Mouse (Mus musculus): ENCODE measurements at regions not wholly inside any gene's neighbourhood (a gene's known extent, or its start where the extent isn't known, plus 50 kb on each side); places are given as distances from the start of the nearest gene placed in this dataset.
A peak's percentile ranks its signal among the peaks of the same experiment; 100 is the strongest.

DNA sequence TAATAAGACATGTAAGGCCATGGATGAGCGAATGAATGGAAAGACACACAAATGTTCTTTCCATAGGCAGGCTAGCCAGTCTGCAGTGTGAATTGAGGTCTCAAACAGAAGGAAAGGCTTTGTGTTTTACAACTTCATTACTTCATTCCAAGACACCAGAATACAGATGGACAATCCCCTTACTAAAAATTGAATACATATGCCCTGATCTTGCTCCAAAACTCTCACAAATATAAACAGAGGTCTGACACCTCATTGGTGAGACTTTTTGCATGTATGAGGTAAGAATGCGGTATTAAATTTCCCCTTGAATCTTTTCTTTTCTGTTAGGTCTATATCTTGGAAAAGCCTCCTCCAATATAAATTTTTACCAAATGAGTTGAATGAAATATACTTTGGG is 363.3 kb downstream of the Galc start:
- Histone ChIP-seq H3K36me3 (replicated peaks) (no peaks in the 10 kb centered on the region), H3K9me3 (no peaks in the 10 kb centered on the region), H3K27ac (no peak overlapping the region), H3K4me2 (no peak overlapping the region), H3K27me3 (no peaks in the 10 kb centered on the region), H3K4me1 (peaks cover 3% of the 10 kb centered on the region; the same call in 1 of the 2 replicates), H3K4me3 (replicated peaks) (no peak overlapping the region), H3K9ac (no peak overlapping the region)
- 91% methylated on average over 2 of the region's 2 CpGs for WGBS
- ATAC-seq (ENCODE audit: low FRiP score), result no peak

DNA sequence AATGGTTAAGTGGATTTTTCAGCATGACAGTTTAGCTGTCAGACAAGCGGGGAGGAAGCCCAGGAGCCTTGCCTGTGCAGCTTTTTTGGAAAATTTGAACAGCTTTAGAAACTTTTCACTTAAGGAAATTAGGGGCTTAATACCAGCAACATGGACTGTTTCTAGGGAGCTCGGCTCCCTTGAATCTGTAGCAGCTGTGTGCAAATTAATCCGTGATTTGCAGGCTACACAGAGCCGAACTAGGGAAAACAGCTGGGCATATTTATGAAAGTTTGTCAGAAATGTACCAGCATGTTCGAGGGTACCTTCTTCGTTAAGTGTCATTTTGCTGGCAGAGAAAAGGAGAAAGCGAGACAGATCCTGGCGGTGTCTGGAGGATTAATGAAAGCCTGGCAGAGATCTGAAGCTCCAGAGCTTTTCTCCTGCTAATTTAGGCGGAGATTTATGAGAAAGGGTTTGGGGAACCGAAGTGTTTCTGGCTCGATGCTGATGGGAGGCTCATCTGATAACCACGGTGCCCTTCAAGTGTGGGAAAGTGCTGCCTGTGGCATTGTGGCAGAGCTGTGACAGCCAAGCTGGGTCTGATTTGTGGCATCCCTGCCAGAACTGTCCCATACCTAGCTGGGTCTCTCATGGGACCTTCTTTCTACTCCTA is 370.3 kb downstream of the Galc start:
- Histone ChIP-seq H3K27ac (peak overlapping the region; percentile 60), H3K4me1 (peaks cover 18% of the 10 kb centered on the region), H3K4me2 (peak overlapping the region; percentile 39), H3K27me3 (no peaks in the 10 kb centered on the region), H3K9me3 (no peaks in the 10 kb centered on the region), H3K36me3 (replicated peaks) (no peaks in the 10 kb centered on the region), H3K4me3 (replicated peaks) (no peak overlapping the region), H3K9ac (no peak overlapping the region)
- WGBS, result 6% methylated on average over 12 of the region's 12 CpGs
- peak; percentile 78 for ATAC-seq (ENCODE audit: low FRiP score)

DNA sequence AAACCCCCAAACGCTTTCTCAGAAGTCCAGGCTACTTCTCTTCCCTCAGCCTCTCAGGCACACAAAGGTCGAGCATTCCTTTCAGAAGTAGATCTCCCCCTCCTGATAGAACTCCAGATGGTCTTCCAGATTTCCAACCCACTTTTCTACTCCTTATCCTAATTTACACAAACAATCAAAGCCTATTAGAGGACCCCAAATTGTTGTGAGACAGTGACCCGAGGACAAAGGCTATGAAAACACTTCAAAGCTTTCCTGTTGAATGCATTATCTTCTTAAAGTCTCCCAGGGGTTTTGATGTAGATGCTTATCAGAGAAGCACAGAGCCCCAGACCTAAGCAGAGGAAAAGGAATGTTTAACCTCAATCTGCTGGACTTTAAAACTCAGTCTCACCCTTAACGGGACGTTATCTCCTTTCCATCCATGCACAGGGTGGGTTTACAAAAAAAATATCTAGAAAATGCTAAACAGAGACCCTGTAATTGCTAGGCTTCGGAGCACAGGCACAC is 370.9 kb downstream of the Galc start:
- ATAC-seq (ENCODE audit: low FRiP score), result peak; percentile 15; the same call in 1 of the 2 replicates
- WGBS, result 4% methylated on average over 6 of the region's 6 CpGs
- Histone ChIP-seq H3K27ac (peak overlapping the region; percentile 60), H3K27me3 (no peaks in the 10 kb centered on the region), H3K4me3 (replicated peaks) (no peak overlapping the region), H3K9ac (no peak overlapping the region), H3K9me3 (no peaks in the 10 kb centered on the region), H3K36me3 (replicated peaks) (no peaks in the 10 kb centered on the region), H3K4me2 (peak overlapping the region; percentile 39), H3K4me1 (peaks cover 18% of the 10 kb centered on the region)

DNA sequence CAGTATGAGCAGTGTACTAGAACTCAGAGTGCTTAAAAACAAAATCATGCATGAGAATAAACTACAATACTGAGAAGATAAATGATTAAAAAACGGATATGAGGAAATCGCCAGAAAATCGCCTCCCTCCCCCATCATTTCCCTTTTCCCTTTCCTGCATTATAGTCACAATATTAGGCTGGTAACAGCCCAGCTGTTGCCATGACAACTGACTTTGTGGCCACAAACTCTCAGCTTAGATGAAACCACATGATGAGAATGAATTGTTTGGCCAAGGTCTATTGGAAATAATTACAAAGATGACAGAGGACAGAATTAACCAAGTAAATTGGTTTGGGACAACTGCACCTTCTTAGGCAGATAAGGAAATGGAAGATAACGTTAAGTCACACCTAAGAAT is 376.8 kb downstream of the Galc start:
- H3K4me1 ChIP-seq, result no peaks in the 10 kb centered on the region
- no peak for ATAC-seq (ENCODE audit: low FRiP score)
- H3K9ac ChIP-seq, result no peak overlapping the region
- H3K27me3 ChIP-seq, result no peaks in the 10 kb centered on the region
- H3K4me3 ChIP-seq (replicated peaks), result no peak overlapping the region
- no peak overlapping the region for H3K27ac ChIP-seq
- WGBS, result 73% methylated on average over 4 of the region's 4 CpGs
- no peaks in the 10 kb centered on the region for H3K36me3 ChIP-seq (replicated peaks)
- H3K9me3 ChIP-seq, result no peaks in the 10 kb centered on the region
- no peak overlapping the region for H3K4me2 ChIP-seq

DNA sequence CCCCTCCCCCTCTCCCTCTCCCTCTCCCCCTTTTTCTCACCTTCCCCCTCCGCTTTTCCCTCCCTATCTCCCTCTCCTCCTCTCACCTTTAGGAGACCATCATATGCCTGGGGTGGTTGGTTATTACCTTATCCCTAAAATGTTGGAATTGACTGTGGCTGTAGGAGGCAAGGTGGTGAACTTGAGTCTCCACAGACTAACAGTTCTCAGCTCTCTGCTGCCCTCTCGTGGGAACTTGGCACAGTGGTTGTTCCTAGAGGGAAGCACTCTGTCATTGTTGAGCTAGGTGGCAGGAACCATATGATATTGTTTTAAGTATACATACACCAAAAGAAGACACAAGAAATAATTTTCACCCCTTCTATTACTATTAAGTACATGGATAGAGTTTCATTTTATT is 386.9 kb downstream of the Galc start:
- Histone ChIP-seq H3K27me3 (no peaks in the 10 kb centered on the region), H3K9ac (no peak overlapping the region), H3K4me1 (no peaks in the 10 kb centered on the region), H3K27ac (no peak overlapping the region), H3K9me3 (no peaks in the 10 kb centered on the region), H3K36me3 (replicated peaks) (no peaks in the 10 kb centered on the region), H3K4me3 (replicated peaks) (no peak overlapping the region), H3K4me2 (no peak overlapping the region)
- peak; percentile 86; the same call in 1 of the 2 replicates for ATAC-seq (ENCODE audit: low FRiP score)
- WGBS, result 11% methylated on average over 2 of the region's 2 CpGs

DNA sequence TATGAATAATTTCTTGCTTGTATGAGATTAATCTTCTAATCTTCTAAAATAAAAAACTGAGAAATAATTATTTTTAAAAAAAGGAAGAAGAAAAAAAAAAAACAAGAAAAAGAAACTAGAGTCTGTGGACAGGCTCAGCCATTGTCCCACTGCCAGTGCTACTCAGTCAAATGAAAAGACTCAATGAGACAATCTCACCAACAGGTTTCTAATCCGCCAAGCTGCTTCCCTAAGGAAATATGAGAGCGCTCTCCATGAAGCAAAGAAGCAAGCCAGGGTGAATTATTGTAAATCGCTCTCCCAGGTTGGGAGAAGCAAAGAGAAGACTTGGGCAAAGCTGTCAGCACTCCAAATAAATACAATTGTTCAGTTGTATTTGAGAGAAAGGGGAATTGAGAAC is 396.3 kb downstream of the Galc start:
- Histone ChIP-seq H3K27ac (no peak overlapping the region), H3K36me3 (replicated peaks) (no peaks in the 10 kb centered on the region), H3K4me1 (no peaks in the 10 kb centered on the region), H3K9ac (no peak overlapping the region), H3K4me2 (no peak overlapping the region), H3K9me3 (no peaks in the 10 kb centered on the region), H3K27me3 (no peaks in the 10 kb centered on the region), H3K4me3 (replicated peaks) (no peak overlapping the region)
- ATAC-seq (ENCODE audit: low FRiP score), result no peak
- 67% methylated on average over 3 of the region's 3 CpGs for WGBS

DNA sequence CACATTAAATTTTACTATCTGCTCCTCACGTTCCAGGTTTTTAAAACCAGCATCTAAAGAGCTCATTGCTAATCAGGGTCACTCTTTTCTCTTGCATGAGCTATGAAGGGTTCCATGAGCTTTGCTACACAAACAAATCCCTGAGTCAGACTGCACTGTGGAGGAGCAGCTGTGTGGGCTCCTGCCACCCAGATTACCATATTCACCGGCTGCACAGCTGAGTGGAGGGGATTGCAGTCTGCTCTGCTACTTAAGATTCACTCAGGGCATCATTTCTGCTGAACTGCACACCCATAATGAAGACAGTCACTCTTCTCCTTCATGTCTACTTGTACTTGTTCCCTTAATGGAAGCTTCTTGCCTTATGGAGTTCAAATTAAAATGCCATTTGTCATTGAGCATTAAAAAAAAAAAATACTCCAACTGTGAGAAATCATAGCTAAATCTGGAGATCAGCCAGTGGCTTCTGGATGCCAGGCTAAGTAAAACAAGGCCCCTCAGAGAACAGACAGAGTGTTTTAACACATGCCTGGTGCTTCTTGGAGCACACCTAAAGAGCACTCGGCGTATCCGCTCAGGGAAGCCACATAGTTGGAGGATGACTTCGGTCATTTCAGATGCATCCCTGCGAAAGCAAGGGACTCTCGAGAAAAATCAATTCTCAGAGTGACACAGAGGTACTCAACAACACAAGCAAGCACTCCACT is 422.9 kb downstream of the Galc start:
- H3K9ac ChIP-seq, result no peak overlapping the region
- no peaks in the 10 kb centered on the region for H3K36me3 ChIP-seq (replicated peaks)
- H3K27ac ChIP-seq, result 0 out of 2 replicates have a peak overlapping the region, but pooled peaks have one; percentile 25
- 73% methylated on average over 8 of the region's 8 CpGs for WGBS
- no peaks in the 10 kb centered on the region for H3K27me3 ChIP-seq
- no peaks in the 10 kb centered on the region for H3K9me3 ChIP-seq
- H3K4me3 ChIP-seq (replicated peaks), result no peak overlapping the region
- ATAC-seq (ENCODE audit: low FRiP score), result peak; percentile 92
- H3K4me1 ChIP-seq, result peaks cover 5% of the 10 kb centered on the region; the same call in 1 of the 2 replicates
- H3K4me2 ChIP-seq, result no peak overlapping the region

DNA sequence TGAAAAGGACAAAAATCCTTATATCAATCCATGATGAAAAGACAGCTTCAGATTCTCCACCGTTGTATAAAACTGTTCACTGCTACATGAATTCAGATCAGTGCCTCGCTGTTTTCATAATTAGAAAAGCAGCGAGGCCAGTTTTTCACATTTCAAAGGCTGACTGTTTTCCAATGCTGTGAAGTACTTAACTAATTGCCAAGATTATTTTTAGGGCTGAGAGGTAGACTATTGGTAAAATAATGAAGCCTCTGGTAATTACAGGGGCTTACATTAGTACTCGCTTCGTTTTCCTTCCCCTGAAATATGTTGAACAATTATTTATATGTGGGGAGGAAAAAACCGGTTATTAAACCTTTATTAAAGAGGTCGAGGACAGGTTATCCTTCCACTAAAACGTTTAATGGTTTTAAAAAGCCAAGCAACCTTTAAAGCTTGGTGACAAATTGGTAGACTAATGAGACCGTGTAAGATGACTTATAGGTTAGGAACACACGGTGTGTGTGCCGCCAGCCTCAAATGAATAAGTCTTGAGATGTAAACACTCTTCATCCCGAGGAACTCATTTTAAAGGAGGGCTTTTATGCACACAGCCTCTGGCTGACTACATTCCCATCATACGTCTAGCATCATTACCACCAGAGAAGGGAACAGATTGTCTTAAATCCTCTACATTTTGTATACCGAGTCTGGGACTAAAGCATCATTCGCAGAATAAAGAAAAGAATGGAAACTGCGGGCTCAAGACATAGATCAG is 465.7 kb downstream of the Galc start:
- Histone ChIP-seq H3K4me2 (peak overlapping the region; percentile 32), H3K9me3 (no peaks in the 10 kb centered on the region), H3K27me3 (no peaks in the 10 kb centered on the region), H3K27ac (no peak overlapping the region), H3K4me3 (replicated peaks) (no peak overlapping the region), H3K4me1 (peaks cover 11% of the 10 kb centered on the region), H3K36me3 (replicated peaks) (no peaks in the 10 kb centered on the region), H3K9ac (no peak overlapping the region)
- 31% methylated on average over 16 of the region's 16 CpGs for WGBS
- ATAC-seq (ENCODE audit: low FRiP score), result peak; percentile 61; the same call in 1 of the 2 replicates

DNA sequence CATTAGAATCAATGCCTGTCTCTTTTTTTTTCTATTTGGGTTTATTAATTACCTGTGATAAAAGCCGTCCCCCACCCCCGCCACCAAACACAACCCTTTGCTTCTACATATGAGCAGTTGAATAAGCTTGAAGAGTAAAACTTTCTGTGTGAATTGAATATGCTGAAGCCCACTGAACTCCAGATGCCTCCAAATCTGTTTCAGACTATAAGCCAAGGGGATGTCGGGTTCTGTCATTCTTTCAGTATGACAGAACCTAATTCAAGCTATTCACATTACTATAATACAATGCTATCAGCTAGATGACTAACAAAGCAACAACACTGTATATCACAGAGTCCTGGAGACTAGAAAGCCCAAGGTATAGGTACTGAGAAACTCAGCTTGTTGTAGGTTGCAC is 475.8 kb downstream of the Galc start:
- no peaks in the 10 kb centered on the region for H3K36me3 ChIP-seq (replicated peaks)
- no peak overlapping the region for H3K27ac ChIP-seq
- no peak for ATAC-seq (ENCODE audit: low FRiP score)
- no peaks in the 10 kb centered on the region for H3K4me1 ChIP-seq
- H3K9ac ChIP-seq, result no peak overlapping the region
- H3K4me2 ChIP-seq, result no peak overlapping the region
- H3K27me3 ChIP-seq, result no peaks in the 10 kb centered on the region
- no peak overlapping the region for H3K4me3 ChIP-seq (replicated peaks)
- H3K9me3 ChIP-seq, result no peaks in the 10 kb centered on the region
- WGBS, result 94% methylated on average over 3 of the region's 3 CpGs

DNA sequence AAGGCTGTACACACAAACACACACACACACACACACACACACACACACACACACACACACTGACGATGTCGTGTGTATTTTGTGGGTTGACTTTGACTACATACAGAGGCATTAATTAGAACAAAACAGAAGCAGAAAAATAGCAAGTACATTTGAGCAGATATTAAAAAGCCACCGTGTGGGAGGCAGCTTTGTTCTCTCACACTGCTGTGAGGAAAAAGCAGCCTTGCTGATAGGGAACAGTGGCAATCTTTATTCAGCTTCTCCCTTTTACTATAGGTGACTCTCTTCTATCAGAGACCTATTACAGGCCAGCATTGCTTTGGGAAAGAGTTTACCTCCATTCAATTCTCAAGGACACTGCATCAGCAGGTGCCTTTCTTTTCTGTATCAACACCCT is 500.1 kb downstream of the Galc start:
- Histone ChIP-seq H3K4me3 (replicated peaks) (no peak overlapping the region), H3K27ac (no peak overlapping the region), H3K9me3 (no peaks in the 10 kb centered on the region), H3K9ac (no peak overlapping the region), H3K36me3 (replicated peaks) (no peaks in the 10 kb centered on the region), H3K4me1 (no peaks in the 10 kb centered on the region), H3K27me3 (no peaks in the 10 kb centered on the region), H3K4me2 (no peak overlapping the region)
- WGBS, result 64% methylated on average over 3 of the region's 3 CpGs
- no peak for ATAC-seq (ENCODE audit: low FRiP score)

DNA sequence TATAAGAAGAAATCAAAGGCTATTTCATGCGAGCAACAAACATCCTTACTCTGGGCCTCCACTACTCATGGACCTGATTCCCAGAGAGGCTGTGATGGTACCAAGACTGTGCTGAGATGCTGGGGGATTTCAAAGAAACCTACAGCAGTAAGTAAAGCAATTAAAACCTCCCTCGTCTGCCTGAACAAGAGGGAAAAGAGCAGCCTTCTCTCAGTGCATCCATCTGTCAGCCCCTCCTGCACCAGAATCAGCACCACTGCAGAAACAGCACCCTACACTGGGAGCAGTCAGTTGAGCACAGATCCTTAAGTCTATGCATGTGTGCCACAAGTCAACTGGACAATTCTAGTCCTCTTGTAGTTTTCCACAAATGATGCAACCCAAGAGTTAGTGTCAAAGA is 500.6 kb downstream of the Galc start:
- H3K4me2 ChIP-seq, result no peak overlapping the region
- 41% methylated on average over 2 of the region's 2 CpGs for WGBS
- ATAC-seq (ENCODE audit: low FRiP score), result no peak
- H3K9ac ChIP-seq, result no peak overlapping the region
- H3K4me3 ChIP-seq (replicated peaks), result no peak overlapping the region
- no peaks in the 10 kb centered on the region for H3K9me3 ChIP-seq
- no peak overlapping the region for H3K27ac ChIP-seq
- no peaks in the 10 kb centered on the region for H3K4me1 ChIP-seq
- H3K27me3 ChIP-seq, result no peaks in the 10 kb centered on the region
- no peaks in the 10 kb centered on the region for H3K36me3 ChIP-seq (replicated peaks)

DNA sequence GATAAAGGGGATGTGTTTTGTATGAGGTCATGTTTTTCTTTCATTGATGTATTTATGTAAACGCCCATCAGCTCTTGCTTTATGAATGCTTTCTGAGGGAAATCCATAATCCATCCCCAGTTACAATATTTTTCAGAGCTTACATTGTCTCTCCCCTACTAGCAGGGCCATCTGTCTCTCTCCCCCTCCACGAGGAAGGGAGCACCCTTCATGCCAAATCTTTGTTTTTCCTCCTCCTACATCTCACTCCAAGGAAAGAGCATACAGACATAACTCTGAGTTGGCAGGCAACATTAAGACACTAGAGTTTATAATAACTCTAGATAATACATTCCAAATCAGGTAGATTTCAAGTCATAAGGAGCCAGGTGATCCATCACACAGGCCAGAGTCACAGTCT is 509.1 kb downstream of the Galc start:
- H3K36me3 ChIP-seq (replicated peaks), result no peaks in the 10 kb centered on the region
- no peak overlapping the region for H3K4me3 ChIP-seq (replicated peaks)
- H3K9ac ChIP-seq, result no peak overlapping the region
- 69% methylated on average over 2 of the region's 2 CpGs for WGBS
- no peak overlapping the region for H3K27ac ChIP-seq
- ATAC-seq (ENCODE audit: low FRiP score), result no peak
- no peaks in the 10 kb centered on the region for H3K4me1 ChIP-seq
- no peaks in the 10 kb centered on the region for H3K9me3 ChIP-seq
- no peaks in the 10 kb centered on the region for H3K27me3 ChIP-seq
- no peak overlapping the region for H3K4me2 ChIP-seq
